9 mouse cellular contexts compared by ENCODE assay signal in genomic region chr16:84955840-84956239, GRCm38 (mm10).
DNase-seq lines count a peak whose midpoint lies in the region; ATAC-seq lines count a peak whose summit lies in the region.
"Had no signal": no experiment of that assay in that cellular context is flagged by ENCODE, and none has a peak within 500 bp of the region (broad histone marks: within the 10 kb centered on the region; RNA-seq: fewer than 3 reads in every experiment).

No protein-coding gene starts in this region.

- no peaks in the 10 kb centered on the region for H3K27me3 ChIP-seq in kidney, embryonic 16.5 days (ENCODE audit: insufficient read depth, low read length)
- H3K27me3 ChIP-seq in forebrain, embryonic 12.5 days, result no peaks in the 10 kb centered on the region
- H3K27me3 ChIP-seq in forebrain, embryonic 15.5 days, result no peaks in the 10 kb centered on the region
- no peaks in the 10 kb centered on the region for H3K27me3 ChIP-seq in midbrain, embryonic 13.5 days
- H3K27me3 ChIP-seq: liver, embryonic 13.5 days had no signal

- no peak overlapping the region for H3K4me3 ChIP-seq in kidney, embryonic 16.5 days (ENCODE audit: low read length)
- H3K4me3 ChIP-seq in forebrain, embryonic 12.5 days (replicated peaks), result no peak overlapping the region
- H3K4me3 ChIP-seq in forebrain, embryonic 15.5 days, result no peak overlapping the region
- no peak overlapping the region for H3K4me3 ChIP-seq in midbrain, embryonic 13.5 days (replicated peaks)
- H3K4me3 ChIP-seq: heart, adult 2 months; liver, embryonic 13.5 days had no signal

- no peaks in the 10 kb centered on the region for H3K9me3 ChIP-seq in kidney, embryonic 16.5 days (ENCODE audit: low read length)
- no peaks in the 10 kb centered on the region for H3K9me3 ChIP-seq in forebrain, embryonic 12.5 days
- H3K9me3 ChIP-seq in forebrain, embryonic 15.5 days, result no peaks in the 10 kb centered on the region
- no peaks in the 10 kb centered on the region for H3K9me3 ChIP-seq in midbrain, embryonic 13.5 days
- H3K9me3 ChIP-seq: liver, embryonic 13.5 days had no signal

- no peak overlapping the region for H3K9ac ChIP-seq in kidney, embryonic 16.5 days (replicated peaks; ENCODE audit: low read length)
- no peak overlapping the region for H3K9ac ChIP-seq in forebrain, embryonic 12.5 days
- H3K9ac ChIP-seq in forebrain, embryonic 15.5 days (replicated peaks), result no peak overlapping the region
- H3K9ac ChIP-seq in midbrain, embryonic 13.5 days (replicated peaks), result no peak overlapping the region
- H3K9ac ChIP-seq: liver, embryonic 13.5 days had no signal

- peak; percentile 40; the same call in 1 of the 2 replicates for ATAC-seq in kidney, embryonic 16.5 days (ENCODE audit: low FRiP score, low TSS enrichment)
- peak; percentile 50 for ATAC-seq in forebrain, embryonic 12.5 days (ENCODE audit: low FRiP score)
- no peak; the same call in 1 of the 2 replicates for ATAC-seq in forebrain, embryonic 15.5 days (replicated peaks)
- peak; percentile 62 for ATAC-seq in midbrain, embryonic 13.5 days

- DNase-seq in kidney, adult 8-10 months, result no peak
- no peak for DNase-seq in frontal cortex, adult 2 months (ENCODE audit: extremely low spot score in 1 of 2, low spot score in 1 of 2)
- no peak for DNase-seq in adrenal gland, adult 2 months

- 74% methylated on average over 1 of the region's 1 CpGs for WGBS in kidney, embryonic 16.5 days
- WGBS in forebrain, embryonic 12.5 days, result 54% methylated on average over 1 of the region's 1 CpGs
- WGBS in forebrain, embryonic 15.5 days, result 35% methylated on average over 1 of the region's 1 CpGs
- WGBS in midbrain, embryonic 13.5 days, result 62% methylated on average over 1 of the region's 1 CpGs

- H3K4me2 ChIP-seq in kidney, embryonic 16.5 days (replicated peaks; ENCODE audit: low read depth, low read length), result no peak overlapping the region
- no peak overlapping the region for H3K4me2 ChIP-seq in forebrain, embryonic 12.5 days
- H3K4me2 ChIP-seq in forebrain, embryonic 15.5 days (replicated peaks), result no peak overlapping the region
- no peak overlapping the region for H3K4me2 ChIP-seq in midbrain, embryonic 13.5 days (replicated peaks)
- H3K4me2 ChIP-seq: liver, embryonic 13.5 days had no signal

- H3K36me3 ChIP-seq in kidney, embryonic 16.5 days (ENCODE audit: insufficient read depth, low read length), result peaks cover 47% of the 10 kb centered on the region
- H3K36me3 ChIP-seq in forebrain, embryonic 12.5 days (replicated peaks), result peaks cover 41% of the 10 kb centered on the region
- H3K36me3 ChIP-seq in forebrain, embryonic 15.5 days, result peaks cover 40% of the 10 kb centered on the region
- H3K36me3 ChIP-seq in midbrain, embryonic 13.5 days, result peaks cover 45% of the 10 kb centered on the region
- H3K36me3 ChIP-seq: liver, embryonic 13.5 days had no signal

- H3K4me1 ChIP-seq in kidney, embryonic 16.5 days (ENCODE audit: insufficient read depth, low read length), result 0 out of 2 replicates have a peak, but pooled peaks cover 4% of the 10 kb centered on the region
- H3K4me1 ChIP-seq in forebrain, embryonic 12.5 days, result peaks cover 14% of the 10 kb centered on the region; the same call in 1 of the 2 replicates
- H3K4me1 ChIP-seq in forebrain, embryonic 15.5 days, result peaks cover 17% of the 10 kb centered on the region
- H3K4me1 ChIP-seq in midbrain, embryonic 13.5 days (replicated peaks), result peaks cover 21% of the 10 kb centered on the region
- H3K4me1 ChIP-seq: liver, embryonic 13.5 days had no signal

- no peak overlapping the region for H3K27ac ChIP-seq in kidney, embryonic 16.5 days (ENCODE audit: low read length)
- no peak overlapping the region; the same call in 1 of the 2 replicates for H3K27ac ChIP-seq in forebrain, embryonic 12.5 days
- H3K27ac ChIP-seq in forebrain, embryonic 15.5 days (replicated peaks), result peak overlapping the region; percentile 39; the same call in 1 of the 2 replicates
- no peak overlapping the region for H3K27ac ChIP-seq in midbrain, embryonic 13.5 days
- H3K27ac ChIP-seq: heart, adult 2 months; liver, embryonic 13.5 days had no signal
